Mouse (Mus musculus) lung, postnatal 14 days (tissue): ENCODE results near the gene Stard3.

Source experiments
- DNase-seq: peaks from one replicate; pipeline ENCODE4 v3.0.0; 2021

Stard3 gene

DNA sequence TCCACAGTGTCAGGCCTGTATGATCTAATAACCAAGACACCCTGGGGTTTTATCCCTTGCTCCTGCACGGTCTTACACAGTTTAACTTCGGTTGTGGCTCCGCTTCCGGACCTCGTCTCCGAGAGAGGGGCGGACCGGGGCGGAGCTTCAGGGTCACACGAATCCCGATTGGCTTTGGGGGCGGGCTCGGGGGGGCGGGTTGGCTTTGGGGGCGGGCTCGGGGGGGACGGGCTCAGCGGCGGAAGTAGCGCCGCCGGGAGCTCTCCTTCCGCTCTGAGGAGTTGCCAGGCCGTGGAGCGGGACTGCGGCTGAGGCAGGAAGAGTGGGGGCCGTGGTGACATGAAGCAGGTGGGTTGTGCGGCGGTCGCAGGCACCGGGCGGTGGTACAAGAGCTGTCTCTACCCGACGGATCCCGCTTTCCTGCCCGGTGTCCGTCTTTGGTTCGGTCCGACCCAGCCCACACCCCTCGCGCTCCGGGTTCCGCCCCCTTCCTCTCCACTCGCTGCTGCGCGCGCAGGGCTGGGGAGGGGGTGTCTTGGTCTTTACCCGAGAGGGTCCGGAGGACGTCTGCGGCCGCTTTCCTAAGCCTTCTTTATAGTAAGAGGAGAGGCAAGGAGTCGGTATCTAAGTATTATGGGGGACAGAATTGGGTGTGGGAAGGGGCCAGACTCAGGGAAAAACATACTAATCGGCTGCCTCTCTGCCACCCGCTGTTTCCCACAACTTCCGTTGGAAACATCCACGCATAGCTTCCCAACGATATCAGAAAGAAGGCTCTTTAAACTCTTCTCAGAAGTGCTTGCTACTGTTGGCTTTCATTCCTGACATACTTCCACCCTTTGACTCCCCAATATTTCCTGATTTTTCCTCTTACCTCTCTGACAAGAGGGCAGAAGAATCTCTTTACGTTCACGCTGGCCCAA, at the start of gene Stard3:
Gene Stard3, plus strand, starts transcription at position 208 of the 923 bp plus-strand sequence.
- DNase-seq, result peak; percentile 92

DNA sequence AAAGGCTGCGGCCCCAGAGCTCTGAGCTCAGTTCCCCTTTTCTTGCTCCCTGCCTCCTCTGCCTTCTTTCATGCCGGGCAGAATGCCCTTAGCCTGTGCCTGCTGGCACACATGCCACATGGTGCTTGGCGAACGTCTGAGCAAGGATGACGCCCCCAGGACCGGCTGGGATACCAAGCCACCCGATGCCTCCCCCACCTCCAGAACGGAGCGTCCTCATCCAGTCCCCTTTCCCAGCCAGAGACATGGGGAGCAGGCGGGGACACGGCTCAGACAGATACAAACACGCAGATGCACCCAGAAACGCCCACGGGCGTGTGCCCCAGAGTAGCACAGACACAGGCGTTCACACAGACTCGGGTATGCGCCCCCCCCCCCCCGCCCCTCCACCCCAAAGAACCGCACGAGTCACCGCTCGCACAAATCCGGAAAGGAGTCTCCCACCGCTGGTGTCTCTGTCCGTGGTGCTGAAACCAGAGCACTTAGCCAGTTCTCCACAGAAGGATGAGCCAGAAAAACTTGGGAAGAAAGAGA, 44.3 kb upstream of the Stard3 start:
- DNase-seq, result peak; percentile 79

DNA sequence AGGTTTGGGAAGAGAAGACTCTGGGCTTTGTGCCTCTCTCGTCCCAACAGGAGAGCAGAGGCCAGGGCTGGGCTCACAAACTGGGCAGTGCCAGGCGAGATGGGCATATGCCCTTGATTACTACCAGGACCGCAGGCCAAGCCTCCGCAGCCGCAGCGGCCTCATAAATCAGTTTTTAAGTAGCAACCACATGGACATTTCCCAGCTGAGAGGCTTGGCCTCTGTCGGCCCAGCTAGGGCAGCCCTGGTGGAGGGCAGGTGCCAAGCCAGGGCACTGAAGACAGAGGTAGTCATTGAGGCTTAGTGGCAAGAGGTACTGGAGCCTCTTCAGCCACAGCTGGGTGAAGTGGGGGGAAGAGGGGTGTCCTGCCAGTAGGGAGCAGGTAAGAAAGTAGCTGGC, 40.7 kb upstream of the Stard3 start:
- no peak for DNase-seq

DNA sequence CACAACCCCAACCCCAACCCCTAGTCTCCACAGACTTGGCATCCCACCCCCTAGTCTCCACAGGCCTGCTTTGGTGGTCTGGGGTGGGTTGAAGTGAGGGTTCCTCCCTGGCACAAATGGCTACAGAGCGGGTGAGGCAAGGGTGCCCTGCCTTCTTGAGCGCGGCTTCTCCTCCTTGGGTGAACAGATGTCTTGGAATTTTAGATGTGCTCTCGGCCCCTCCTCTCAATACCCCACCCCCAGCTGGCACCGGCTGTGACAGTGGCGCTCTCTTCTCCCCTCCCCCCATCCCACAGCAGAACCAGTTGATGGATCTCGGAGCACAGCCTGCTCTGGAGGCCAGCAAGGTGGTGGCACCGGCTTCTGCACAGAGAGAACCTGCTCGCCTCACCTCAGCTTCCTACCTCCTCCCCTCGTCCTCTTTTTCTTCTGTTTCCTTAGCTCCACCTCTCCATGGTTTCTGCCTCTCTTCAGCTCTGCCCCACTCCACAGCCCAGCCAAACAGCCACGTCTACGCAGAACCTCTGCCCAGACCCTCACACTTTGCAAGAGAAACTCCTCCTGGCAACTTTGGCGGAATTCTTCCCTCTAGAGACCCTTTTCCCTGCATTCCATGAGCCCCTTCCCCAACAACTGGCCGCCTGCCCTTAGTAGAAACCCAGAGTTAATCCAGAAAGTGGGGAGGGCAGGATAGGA, 39.6 kb upstream of the Stard3 start:
- DNase-seq, result no peak

DNA sequence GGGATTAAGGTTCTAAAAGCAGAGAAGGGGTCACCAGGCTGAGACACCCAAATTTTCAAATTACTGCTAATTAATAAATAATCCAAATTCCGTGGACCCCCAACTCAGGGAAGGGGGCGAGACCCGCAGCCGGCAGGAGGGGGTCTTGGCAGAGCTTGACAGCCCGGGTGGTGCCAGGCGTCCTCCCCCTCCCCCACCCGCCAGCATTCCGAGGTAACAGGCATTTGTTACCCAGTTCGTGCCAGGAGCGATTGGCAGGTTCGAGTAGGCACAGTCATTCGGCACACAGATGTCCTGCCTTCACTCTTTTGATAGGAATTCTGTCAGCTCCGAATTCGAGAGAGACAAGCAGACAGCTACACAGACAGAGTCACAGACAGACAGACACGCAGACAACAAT, 39.0 kb upstream of the Stard3 start:
- no peak for DNase-seq

DNA sequence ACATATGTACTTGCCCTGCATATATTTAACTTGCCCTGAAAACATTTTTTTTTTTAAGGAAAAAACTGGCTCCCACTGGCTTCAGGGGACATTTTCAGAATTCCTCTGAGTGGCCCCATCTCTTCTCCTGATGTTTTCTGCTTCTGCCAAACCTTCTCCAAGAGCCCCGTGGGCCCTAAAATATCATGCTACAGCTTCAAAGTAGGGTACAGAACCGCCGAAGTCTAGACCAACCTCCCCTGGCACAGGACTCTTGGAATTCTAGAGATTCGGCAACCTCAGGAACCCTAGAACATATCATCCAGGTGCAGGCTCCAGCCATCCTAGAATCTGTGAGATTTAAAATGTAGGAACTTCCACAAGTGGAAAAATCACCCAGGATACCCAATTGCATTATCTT, 38.6 kb upstream of the Stard3 start:
- no peak for DNase-seq

DNA sequence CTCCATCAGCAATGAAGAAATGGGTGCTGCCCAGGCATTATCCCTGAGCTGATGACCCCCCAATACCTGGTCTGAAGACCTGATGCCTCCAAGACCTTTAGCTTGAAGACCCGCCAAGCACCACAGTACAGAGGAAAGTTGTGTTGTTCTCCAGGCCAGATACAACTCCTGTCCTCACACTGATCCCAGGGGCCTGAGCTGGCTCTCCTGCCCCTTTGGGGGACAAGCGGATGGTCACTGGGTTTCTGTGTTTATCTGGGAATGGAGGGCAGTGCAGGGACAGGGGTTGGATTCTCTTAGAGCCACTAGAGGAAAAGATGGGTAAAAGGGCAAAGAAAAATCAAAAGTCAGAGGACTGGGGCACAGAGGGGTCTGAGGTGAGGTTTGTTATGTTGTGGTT, 38.2 kb upstream of the Stard3 start:
- DNase-seq, result no peak

DNA sequence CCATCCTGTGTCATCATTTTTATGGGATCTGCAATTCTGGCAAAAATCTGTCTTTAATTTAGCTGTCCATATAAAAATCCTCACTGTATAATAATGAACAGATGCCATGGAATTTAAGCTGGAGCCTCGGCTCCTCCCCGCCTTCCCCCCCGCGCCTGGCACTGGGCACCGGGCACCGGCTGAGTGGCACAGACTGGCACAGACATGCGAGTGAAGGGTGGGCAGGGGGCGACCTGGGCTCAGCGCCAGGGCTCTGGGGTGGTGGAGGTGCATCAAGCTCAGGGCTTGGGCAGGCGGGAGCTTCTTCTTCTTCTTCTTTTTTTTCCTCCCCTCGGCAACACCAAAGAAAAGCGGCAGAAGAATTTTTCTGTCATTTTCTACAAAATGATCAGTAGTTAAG, 37.8 kb upstream of the Stard3 start:
- DNase-seq, result no peak

DNA sequence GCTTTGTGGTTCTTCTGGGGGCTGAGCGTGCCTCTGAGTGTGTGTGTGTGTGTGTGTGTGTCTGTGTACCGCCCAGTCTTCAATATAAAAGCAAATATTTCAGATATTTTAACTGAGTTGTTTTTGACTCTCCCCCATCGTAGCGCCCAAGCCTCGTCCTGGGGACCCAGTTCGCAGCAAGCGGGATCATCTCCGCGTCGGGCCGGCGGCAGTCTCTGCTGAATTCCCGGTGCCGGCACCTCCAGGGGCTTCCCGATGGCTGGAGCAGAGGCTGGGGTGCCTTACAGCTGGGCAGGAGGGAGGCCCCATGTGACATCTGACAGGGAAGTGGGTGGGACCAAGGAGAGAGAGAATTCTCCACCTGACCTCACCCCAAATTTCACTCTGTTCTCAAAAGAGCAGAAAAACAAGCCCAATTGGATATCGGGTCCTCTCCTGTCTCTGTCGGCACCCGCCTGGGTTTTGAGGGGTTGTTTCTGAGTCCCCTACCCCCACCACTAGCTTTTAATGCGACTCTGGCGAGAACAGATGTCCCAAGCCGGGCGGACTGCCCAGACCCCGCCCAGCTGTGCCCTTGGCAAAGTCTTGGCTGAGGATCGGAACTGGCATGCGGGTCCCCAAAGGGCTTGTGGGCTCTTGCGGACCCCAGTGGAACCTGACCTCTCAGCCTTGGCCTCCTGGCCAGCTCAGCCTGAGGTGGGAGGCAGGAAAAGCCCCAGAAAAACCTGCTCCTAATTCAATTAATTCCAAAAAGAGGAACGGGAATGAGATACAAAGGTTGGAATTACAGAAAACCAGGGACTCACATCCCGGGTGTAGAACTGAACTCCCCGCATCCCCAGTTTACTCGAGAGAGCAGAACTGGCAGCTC, 37.1 kb upstream of the Stard3 start:
- DNase-seq, result no peak

DNA sequence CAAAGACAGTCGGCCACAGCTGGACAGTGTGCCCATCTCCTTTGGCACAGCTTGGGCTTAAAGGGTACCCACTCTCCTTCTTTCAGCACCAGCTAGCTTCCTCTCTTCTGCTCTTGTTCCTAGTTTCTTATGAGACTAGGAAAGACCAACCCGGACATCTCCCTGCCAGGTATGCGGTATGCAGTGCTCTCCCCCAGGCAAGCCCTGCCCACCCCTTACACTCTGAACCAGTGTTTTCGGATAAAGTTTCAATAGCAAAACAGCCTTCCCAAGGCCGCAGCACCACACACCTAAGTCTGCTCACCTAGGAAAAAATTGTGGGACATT, 36.5 kb upstream of the Stard3 start:
- no peak for DNase-seq

DNA sequence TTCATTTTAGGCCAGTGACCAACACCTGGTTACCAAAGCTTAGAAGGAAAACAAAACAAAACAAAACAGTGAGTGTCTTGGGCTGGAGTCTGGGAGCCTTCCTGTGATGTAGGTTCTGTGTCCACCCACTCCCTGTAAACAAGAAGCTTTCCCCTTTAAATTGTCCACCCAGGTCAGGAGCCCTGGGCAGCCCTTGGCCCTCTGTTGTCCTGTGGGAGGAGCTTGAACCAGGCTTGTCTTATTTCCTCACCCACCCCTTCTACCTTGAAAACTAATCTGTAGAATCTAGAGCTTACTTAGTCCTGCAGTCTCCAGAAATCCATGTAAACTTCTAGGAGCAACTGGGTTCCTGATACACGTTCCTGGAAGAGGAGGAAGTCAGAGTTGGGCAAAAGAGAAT, 36.0 kb upstream of the Stard3 start:
- no peak for DNase-seq

DNA sequence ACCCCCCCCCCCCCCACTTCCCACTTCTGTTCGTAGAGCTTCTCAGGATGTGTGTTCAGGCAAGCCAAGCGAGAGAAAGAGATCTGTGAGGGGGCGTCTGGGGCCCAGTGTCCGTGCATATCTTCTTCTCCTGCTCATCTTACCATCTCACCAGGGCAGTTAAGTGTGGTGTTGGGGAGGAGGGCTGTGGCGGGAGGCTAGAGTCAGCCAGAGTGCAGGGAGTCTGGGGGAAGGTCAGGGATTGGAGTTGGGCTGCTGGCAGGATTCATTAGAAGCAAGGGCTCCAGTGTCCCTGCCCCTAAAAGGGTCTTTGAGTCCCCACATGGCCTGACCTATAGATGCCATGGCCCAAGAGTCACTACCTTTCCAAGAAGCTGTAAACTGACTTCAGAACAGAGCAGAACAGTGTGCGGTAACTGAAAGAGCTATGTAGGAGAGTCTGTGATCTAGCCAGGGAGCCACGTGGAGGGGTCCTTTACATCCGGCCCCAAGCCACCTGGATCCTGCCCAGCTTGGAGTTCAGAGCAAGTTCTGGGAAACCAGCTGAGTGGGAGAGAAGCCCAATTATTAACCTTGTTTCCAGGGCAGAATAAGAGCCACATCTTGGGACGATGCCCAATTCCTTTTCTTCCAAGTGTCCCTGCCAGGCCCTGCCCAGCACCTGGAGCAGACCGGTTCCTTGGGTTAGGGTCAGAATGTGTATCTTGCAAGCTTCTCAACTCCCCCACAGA, 34.9 kb upstream of the Stard3 start:
- no peak for DNase-seq

DNA sequence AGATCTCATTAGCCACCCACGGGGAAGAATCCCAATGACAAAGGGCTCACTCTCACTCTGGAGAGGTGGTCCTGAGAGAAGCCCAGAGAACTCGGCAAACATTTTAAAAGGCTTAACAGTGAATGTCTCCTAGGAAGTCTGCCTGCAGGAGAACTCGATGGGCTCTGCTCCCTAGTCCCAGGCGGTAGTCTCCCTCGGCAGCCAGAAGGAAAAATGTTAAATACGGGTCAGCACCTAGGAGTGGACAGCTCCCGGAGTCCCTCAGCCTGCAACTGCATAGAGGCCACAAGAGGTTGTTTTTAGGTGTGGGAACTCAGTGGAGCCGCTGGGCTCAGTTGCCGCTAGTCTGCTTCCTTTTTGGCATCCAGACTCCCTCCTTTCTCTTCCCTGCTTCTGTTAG, 34.2 kb upstream of the Stard3 start:
- peak; percentile 36 for DNase-seq

DNA sequence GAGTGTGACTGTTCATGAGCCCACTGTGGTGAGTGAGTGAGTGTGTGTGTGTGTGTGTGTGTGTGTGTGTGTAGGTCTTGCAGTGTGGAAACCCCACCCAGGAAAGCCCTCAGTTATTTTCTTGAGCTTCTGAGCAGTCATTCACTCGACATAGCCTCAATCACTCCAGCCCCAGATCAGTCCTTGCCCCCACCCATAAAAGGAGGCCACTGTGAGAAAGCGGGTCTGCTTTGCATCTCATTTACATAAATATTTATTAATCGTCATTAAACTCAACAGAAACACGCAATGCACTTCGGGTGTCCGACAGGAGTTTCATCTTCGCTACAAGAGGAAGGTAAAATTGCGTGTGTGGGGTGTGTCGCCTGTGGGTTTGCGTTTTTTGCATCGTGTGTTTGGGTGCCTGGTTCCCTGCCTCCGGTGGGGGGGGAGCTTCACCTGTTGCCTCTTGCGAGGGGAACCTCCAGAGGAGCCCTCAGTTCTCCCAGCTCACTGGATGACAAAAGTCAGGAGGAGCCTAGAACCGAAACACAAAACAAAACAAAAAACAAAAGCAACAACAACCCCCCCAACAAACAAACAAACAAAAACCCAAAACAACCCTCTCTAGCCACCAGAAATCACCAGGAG, 32.9 kb upstream of the Stard3 start:
- no peak for DNase-seq

DNA sequence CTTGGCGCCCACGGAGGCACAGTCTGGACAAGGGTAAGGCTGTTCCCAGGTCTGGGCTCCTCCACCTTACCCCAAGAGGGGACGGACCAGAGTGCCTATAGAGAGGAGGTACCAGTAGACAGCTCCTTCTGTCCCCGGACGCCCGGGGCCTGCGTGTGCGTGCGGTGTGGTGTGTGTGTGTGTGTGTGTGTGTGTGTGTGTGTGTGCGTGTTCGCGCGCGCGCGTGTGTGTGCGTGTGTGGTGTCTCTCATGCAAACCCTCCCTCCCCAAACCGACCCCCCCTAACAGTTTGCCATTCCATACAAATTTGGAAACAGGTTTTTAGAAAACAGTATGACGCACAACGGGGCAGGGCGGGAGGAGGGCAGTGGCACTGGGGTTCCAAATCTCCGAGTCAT, 32.3 kb upstream of the Stard3 start:
- DNase-seq, result no peak

DNA sequence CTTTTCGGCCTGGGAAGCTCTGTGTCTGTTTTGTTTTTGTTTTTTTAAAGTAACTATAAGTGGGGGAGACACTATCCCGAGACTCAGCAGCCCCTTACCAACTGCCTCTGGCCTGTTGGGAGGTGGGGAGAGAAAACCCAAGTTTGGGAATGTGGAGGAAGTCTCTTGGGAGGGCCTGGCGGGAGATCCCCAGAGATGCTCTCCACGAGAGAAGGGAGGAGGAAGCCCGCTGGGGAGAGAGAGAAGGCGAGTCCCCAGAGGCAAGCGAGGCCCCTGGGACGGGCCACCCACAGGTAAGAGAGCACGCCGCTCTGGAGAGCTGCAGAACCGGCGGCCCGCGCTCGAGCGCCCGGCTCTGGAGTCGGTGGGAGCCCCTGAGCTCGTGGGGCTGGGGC, 31.4 kb upstream of the Stard3 start:
- no peak for DNase-seq

DNA sequence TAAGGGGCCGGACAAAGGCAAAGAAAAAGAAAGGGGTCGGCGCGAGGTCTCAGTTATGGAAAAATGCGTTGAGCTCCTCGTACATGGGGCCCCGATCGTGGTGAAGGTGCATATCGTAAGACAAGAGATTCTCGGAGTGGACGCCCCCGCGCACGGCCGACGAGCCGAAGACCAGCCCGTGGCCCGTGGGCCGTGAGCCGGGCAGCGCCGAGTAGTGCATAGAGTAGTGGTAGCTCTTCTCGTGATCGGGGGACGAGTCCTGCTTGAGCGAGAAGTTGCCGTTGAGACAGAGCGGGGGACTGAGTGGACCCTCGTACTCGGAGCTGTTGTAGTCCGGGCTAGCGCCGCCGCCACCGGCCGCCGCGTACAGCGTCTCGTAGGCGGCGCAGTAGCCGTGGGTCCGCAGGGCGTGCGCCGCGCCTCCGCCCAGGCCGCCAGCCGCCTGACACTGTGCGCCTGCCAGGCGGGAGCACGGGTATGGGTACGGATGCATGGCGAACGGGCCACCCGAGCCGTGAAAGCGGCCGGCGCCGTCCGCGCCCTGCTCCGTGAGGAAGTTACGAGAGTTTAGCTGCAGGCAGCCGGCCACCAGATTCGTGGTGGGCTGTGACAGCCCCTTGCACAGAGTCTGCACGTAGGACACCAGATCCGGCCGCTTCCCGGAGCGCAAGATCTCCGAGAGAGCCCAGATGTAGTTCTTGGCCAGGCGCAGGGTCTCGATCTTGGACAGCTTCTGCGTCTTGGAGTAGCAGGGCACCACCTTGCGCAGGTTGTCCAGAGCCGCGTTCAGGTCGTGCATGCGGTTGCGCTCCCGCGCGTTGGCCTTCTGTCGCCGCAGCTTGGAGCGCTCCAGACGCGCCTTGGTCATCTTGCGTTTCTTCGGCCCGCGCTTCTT, 30.8 kb upstream of the Stard3 start:
- DNase-seq, result no peak

DNA sequence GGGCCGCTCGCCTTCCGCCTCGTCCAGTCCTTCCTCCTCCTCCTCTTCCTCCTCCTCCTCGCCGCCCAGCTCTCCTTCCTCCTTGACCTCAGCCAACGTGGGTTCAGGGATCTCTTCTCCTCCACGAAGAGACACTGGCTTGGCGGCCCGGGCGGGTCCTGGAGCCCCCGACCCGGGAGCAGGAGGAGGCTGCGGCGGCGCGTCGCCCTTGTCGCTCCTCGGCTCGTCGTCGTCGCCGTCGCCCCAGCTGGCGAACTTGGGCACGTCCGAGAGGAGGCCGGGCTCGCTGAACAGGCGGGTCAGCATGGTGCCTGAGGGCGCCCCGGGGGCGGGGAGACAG, 30.2 kb upstream of the Stard3 start:
- no peak for DNase-seq

DNA sequence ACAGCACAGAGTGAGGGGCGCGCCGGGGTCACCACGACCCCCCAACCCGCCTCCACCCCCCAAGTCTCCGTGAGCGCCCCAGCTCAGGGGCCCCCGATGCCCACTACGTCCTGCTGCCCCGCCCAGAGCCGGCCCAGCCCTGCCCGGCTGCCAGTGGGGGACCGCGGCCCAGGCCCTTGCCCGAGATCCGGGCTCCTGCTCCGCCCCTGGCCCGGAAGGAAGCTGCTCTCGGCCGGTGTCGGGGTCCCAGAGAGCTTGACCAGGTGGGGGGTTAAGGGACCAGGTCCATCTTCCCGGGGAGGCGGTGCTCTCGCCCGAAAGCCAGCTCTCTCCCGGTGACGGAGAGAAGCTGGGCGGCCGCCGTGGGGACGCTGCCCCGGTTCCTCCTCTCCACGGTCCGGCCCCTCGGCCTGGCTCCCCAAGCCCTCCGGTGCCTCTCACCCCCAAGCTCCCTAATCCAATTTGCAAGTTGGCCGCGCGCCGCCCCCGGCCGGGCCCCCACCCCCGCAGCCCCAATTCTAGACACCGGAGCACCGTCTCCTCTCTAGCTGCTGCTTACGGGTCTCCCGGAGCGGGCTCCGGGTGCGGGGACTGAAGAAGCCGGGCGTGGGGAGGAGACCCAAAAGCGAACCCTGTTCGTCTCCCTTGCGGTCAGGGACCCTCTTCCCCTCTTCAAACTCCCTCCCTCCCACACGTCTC, 29.6 kb upstream of the Stard3 start:
- no peak for DNase-seq
